Mouse (Mus musculus): ENCODE data around the gene Rilp.

GRCm38 (mm10) chr11:75535106-75535795 lies 25.4 kb downstream of the Rilp start:
- TF ChIP-seq CTCF (IDR thresholded peaks at IDR 0.05; ENCODE audit: low read depth) (no peak), EP300 (IDR thresholded peaks at IDR 0.05; ENCODE audit: low read depth) (no peak)

Data from liver, embryonic 14.5 days (tissue).